Mouse (Mus musculus) kidney, postnatal 0 days (tissue): ENCODE measurements around the gene Gper1. TPM values are rescaled to one million over a fixed set of nuclear protein-coding genes. Genes with fewer than 3 reads are reported as not detected.

Experiments
- ATAC-seq: fragments of 200-750 bp; cut with Nextera tagmentation; replicated peaks from 2 replicates; pipeline ENCODE4 v1.8.0; 2017; ENCODE audit warnings: low read depth, moderate number of reproducible peaks, moderate TSS enrichment, moderate library complexity; ENCODE audit not compliant: low FRiP score
- DNase-seq: peaks from one replicate; pipeline ENCODE4 v3.0.0-alpha.2; 2016; ENCODE audit warnings: low spot score
- H3K27ac ChIP-seq: fragments of 300-500 bp; sonication (generic); 2 replicates; pipeline ENCODE4 v1.5.1; 2014; ENCODE audit warnings: mild to moderate bottlenecking
- H3K27me3 ChIP-seq: fragments of 300-500 bp; sonication (generic); 2 replicates; pipeline ENCODE4 v1.6.1; 2014; ENCODE audit warnings: low read length, mixed read lengths; ENCODE audit not compliant: insufficient read depth
- H3K36me3 ChIP-seq: fragments of 300-500 bp; sonication (generic); 2 replicates; pipeline ENCODE4 v1.6.1; 2014; ENCODE audit warnings: low read length, mixed read lengths; ENCODE audit not compliant: insufficient read depth
- H3K4me1 ChIP-seq: fragments of 300-500 bp; sonication (generic); replicated peaks from 2 replicates; pipeline ENCODE4 v1.6.1; 2014; ENCODE audit warnings: antibody characterized with exemption, low read length, mixed read lengths; ENCODE audit not compliant: insufficient read depth
- H3K4me2 ChIP-seq: fragments of 300-500 bp; sonication (generic); 2 replicates; pipeline ENCODE4 v1.6.1; 2014; ENCODE audit warnings: mild to moderate bottlenecking, low read length, moderate library complexity, mixed read lengths
- H3K4me3 ChIP-seq: fragments of 300-500 bp; sonication (generic); replicated peaks from 2 replicates; pipeline ENCODE4 v1.5.1; 2014; ENCODE audit warnings: low read depth, low read length
- H3K9ac ChIP-seq: fragments of 300-500 bp; sonication (generic); 2 replicates; pipeline ENCODE4 v1.6.1; 2014; ENCODE audit warnings: low read depth, low read length
- H3K9me3 ChIP-seq: fragments of 300-500 bp; sonication (generic); replicated peaks from 2 replicates; pipeline ENCODE4 v1.6.1; 2016; ENCODE audit warnings: low read length, inconsistent platforms, mixed read lengths
- CTCF ChIP-seq: IDR thresholded peaks from 2 replicates; pipeline ENCODE4 v1.5.1; 2016; ENCODE audit warnings: antibody characterized with exemption, low read depth, mild to moderate bottlenecking, moderate library complexity
- WGBS: fragments of 180-500 bp; shearing (Covaris S2); extraction: QIAGEN DNeasy Blood & Tissue Kit; methylation state at CpG from one replicate; pipeline ENCODE4 v1.1.7; 2014; 5-methylcytosine and 5-hydroxymethylcytosine counted together
- polyA plus RNA-seq: library from polyadenylated mRNA; unstranded; fragments of >200 nt; fragmentation: Nextera tagmentation; extraction: Ambion mirVana; gene quantifications from 2 replicates; pipeline ENCODE4 v1.2.1, GENCODE M21; 2015

Gper1 gene
- polyA plus RNA-seq, 1 experiment from 2014 or later: 11.3 TPM

- ATAC-seq: no peak
- Histone ChIP-seq H3K36me3 (no peaks in the 10 kb centered on the region), H3K27ac (peak overlapping the region; percentile 47), H3K9me3 (no peaks in the 10 kb centered on the region), H3K27me3 (no peaks in the 10 kb centered on the region), H3K4me2 (no peak overlapping the region), H3K9ac (no peak overlapping the region), H3K4me1 (peaks cover 8% of the 10 kb centered on the region; the same call in 1 of the 2 replicates), H3K4me3 (no peak overlapping the region)
- no peak for TF ChIP-seq CTCF
- 38% methylated on average over 5 of the region's 5 CpGs for WGBS
- DNase-seq: no peak
Observed at GRCm38 (mm10) chr5:139449161-139449791, 26.3 kb downstream of the Gper1 start.

DNA sequence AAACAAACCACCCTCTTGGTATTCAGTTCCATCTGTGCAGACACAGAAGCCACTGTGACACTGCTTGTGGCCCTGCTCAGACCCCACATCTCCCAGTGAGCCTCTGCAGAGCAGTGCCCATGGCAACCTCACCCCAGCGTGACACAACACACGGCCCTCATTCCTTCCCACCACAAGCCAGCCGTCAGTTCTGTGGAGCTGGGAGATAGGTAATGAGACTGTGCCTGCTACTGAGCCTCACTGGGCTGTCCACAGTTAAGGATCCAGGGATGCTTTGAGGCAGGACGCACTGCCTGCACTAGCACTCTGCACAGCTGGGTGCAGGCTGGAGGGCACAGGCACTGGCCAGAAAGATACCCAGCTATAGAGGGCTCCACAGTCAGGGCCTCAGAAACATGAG is 27.0 kb downstream of the Gper1 start:
- Histone ChIP-seq H3K9me3 (no peaks in the 10 kb centered on the region), H3K4me2 (no peak overlapping the region), H3K27me3 (no peaks in the 10 kb centered on the region), H3K36me3 (no peaks in the 10 kb centered on the region), H3K4me3 (no peak overlapping the region), H3K9ac (0 out of 2 replicates have a peak overlapping the region, but pooled peaks have one; percentile 4), H3K27ac (peak overlapping the region; percentile 47; the same call in 1 of the 2 replicates), H3K4me1 (peaks cover 8% of the 10 kb centered on the region; the same call in 1 of the 2 replicates)
- WGBS: 36% methylated on average over 4 of the region's 4 CpGs
- ATAC-seq (no peak; the same call in 1 of the 2 replicates), DNase-seq (peak; percentile 36)
- TF ChIP-seq CTCF: no peak

- TF ChIP-seq CTCF: no peak
- no peak for DNase-seq
Observed at GRCm38 (mm10) chr5:139453031-139453430, 30.1 kb downstream of the Gper1 start.

GRCm38 (mm10) chr5:139455166-139455565 is 32.2 kb downstream of the Gper1 start:
- DNase-seq (no peak), ATAC-seq (no peak)
- TF ChIP-seq CTCF: no peak
- Histone ChIP-seq H3K27ac (no peak overlapping the region), H3K9ac (no peak overlapping the region), H3K27me3 (no peaks in the 10 kb centered on the region), H3K4me2 (no peak overlapping the region), H3K9me3 (no peaks in the 10 kb centered on the region), H3K36me3 (no peaks in the 10 kb centered on the region), H3K4me3 (no peak overlapping the region), H3K4me1 (peaks cover 5% of the 10 kb centered on the region; the same call in 1 of the 2 replicates)
- 92% methylated on average over 12 of the region's 12 CpGs for WGBS

More at GRCm38 (mm10) chr5:139453031-139453430, 30.1 kb downstream of the Gper1 start:
- Histone ChIP-seq H3K27ac (no peak overlapping the region), H3K4me3 (no peak overlapping the region), H3K27me3 (no peaks in the 10 kb centered on the region), H3K36me3 (no peaks in the 10 kb centered on the region), H3K4me1 (peaks cover 8% of the 10 kb centered on the region; the same call in 1 of the 2 replicates), H3K9ac (no peak overlapping the region), H3K9me3 (no peaks in the 10 kb centered on the region), H3K4me2 (no peak overlapping the region)
- 89% methylated on average over 10 of the region's 10 CpGs for WGBS
- ATAC-seq: no peak

- Histone ChIP-seq H3K4me1 (peaks cover 4% of the 10 kb centered on the region; the same call in 1 of the 2 replicates), H3K4me3 (no peak overlapping the region), H3K36me3 (no peaks in the 10 kb centered on the region), H3K27ac (no peak overlapping the region), H3K9ac (no peak overlapping the region), H3K27me3 (no peaks in the 10 kb centered on the region), H3K9me3 (no peaks in the 10 kb centered on the region), H3K4me2 (no peak overlapping the region)
- ATAC-seq (no peak), DNase-seq (no peak)
- WGBS: 85% methylated on average over 8 of the region's 8 CpGs
- TF ChIP-seq CTCF: no peak
Observed at GRCm38 (mm10) chr5:139457241-139457640, 34.3 kb downstream of the Gper1 start.

DNA sequence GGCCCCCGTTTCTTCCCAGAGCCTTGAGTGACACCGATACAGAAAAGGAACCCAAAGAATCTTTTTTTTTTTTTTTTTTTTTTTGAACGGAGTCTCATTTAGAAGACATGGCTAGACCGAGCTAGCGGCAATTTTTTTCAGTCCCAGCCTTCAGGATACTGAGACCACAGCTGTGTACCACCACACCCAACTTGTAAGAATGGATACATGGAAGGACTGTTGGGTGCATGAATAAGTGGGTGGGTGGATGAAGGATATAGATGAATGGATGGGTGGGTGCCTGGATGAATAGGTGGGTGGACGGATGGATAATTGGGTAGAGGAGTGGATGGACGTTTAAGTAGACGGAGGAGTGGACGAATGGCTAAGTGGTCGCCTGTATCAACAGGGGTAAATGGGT is 37.0 kb downstream of the Gper1 start:
- no peak for TF ChIP-seq CTCF
- Histone ChIP-seq H3K36me3 (no peaks in the 10 kb centered on the region), H3K4me1 (peaks cover 4% of the 10 kb centered on the region; the same call in 1 of the 2 replicates), H3K9ac (peak overlapping the region; percentile 64), H3K27me3 (no peaks in the 10 kb centered on the region), H3K4me2 (peak overlapping the region; percentile 82), H3K9me3 (no peaks in the 10 kb centered on the region), H3K27ac (no peak overlapping the region), H3K4me3 (peak overlapping the region; percentile 61)
- no peak for DNase-seq
- ATAC-seq: peak; percentile 5; the same call in 1 of the 2 replicates
- WGBS: 6% methylated on average over 10 of the region's 10 CpGs
